Mouse (Mus musculus) fat pad, adult 2 months (tissue): ENCODE data around the gene Glod4.

Experiments
- DNase-seq: peaks from one replicate; pipeline ENCODE4 v3.0.0-alpha.2; 2011; ENCODE audit warnings: low read depth, low spot score; ENCODE audit errors: extremely low read depth

Gene Glod4

DNA sequence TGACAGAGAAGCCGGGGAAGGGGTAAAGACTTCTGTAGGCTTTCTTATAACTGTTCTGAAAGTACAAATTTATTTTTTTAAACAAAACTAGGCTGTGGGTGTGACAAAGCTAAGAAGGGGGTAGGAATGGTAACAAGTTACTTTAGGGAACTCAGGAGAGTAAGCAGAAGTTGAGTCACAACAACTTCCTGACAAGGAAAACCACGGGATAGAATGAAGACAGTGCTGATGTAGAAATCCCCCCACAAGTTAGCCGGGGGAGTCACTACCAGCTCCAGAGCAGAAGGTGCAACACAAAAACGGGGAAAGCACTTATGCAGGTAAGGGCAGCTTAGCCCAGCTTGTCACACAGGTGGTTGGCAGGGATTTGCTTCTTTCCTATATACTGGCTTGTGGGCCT is 155.0 kb downstream of the Glod4 start:
- DNase-seq = no peak

DNA sequence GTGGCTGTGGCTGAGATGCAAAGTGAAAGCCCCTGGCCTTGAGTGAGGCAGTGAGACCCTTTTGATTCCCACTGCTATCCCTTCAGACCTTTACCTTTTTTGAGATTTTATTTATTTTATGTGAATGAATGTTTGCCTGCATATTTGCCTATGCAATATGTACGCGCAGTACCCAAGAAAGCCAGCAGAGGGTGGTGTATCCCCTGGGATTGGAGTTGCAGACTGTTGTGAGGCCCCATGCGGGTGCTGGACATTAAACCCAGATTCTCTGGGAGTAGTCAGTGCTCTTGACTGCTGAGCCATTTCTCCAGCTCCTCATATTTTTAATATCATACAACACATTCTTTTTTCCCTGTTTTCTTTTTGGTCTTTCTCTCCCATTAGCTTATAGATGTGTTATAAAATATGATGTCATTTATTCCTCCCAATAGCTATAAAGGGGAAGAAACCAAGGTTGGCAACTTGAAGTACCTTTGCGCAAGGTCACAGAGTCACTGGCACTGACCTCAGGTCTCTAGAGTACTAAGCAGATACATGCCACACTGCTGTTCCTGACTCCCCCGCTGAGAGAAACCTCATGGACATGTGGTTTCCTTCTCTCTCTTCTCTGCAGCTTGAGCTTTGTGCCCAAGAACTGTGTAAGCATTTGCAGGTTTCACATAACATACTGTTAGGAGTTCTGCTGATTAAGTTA is 157.5 kb downstream of the Glod4 start:
- no peak for DNase-seq

DNA sequence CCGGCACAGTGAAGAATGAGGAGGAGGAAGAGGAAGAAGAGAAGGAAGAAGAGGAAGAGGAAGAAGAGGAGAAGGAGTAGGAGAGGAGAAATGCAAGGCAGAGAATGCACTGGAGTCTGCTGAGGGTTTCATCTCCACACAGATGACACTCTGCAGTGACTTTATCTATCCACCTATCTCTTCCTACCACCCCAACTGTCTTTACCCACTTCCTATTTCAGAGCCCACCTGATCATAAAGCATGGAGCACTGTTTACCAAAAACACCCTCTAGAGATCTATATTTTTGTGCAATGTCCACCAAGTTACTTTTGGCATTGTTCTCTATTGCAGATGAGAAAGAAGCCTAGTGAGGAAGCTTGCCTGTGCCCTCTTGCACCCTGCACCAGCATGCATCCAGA is 158.6 kb downstream of the Glod4 start:
- no peak for DNase-seq

DNA sequence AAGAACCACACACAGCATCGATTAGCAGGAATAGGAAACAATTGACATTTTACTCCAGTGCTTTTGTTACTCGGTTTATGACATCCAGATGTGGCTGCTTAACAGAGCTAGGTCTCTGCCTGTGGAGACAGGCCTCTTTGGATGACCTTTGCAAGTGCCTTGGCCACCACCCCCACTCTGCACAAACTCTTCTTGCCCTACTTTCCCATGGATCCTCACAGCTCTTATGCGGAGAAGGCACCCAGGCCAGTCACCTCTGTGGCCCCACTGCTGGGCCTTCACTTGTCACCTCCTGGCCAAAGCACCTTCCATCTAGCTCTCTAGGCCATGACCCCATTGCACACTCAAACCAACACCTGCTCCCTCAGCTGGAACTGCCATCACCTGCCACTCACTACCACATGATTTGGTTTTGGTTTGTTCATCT is 159.6 kb downstream of the Glod4 start:
- no peak for DNase-seq

DNA sequence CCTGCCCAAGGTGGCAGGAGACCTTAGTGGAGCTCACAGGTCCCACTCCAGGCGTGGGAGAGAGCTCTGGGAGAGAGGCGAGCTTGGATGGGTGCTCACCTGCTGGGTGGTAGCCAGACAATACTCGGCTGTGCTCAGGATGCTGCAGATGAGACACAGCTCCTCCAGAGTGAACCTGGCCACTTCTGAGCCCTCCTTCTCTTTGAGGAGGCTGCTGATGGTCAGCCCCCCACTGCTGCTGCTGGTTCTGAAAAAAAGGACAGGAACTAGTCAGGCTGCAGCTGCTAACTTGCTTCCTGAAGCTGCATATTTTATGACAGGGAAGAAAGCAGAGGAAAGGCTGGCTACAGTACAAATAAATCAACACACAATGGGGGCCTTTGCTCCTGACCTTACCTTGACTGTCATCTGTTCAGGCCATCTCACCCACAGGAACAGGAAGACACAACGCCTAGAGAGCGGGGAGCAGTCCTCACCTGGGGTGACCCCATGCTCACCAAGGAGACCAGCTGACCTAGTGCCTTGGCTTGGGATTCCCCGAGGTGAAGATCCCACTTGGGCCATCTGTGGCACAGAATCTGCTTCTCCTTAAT is 162.4 kb downstream of the Glod4 start:
- no peak for DNase-seq

DNA sequence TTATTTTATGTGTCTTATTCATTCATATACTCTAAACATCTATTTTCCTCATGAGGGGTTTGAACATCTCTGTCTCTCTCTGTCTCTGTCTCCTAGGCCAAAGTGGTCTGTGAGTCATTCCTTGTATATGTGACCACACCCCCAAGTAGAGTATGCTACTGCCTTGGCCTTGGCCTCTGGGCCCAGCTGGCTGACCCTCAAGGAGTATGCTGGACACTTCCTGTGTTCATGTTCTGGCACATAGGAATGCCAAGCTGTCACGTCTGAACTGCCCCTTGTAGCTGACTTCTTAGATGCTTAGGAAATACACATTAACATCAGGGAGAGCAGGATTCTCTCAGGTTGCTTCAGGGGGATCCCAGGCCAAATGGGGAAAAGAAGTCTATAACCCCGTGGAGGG is 163.2 kb downstream of the Glod4 start:
- DNase-seq = no peak

DNA sequence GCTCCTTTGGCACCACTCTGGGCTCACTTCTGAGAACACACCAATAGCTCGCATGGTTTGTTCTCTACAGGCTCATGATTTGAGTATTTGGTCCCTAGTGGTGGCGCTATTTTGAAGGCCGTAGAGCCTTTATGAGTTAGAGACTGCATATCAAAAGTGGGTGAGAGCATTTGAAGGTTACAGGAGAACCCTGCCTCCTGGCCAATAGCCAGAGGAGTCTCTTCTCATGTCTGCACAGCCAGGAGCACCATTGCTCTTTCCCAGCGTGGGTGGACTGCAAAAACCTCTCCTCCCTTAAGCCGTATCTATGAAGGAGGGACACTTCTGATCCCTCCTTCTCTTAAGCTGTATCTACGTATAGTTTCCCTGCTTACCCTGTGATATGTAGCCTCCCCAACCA is 166.2 kb downstream of the Glod4 start:
- no peak for DNase-seq

DNA sequence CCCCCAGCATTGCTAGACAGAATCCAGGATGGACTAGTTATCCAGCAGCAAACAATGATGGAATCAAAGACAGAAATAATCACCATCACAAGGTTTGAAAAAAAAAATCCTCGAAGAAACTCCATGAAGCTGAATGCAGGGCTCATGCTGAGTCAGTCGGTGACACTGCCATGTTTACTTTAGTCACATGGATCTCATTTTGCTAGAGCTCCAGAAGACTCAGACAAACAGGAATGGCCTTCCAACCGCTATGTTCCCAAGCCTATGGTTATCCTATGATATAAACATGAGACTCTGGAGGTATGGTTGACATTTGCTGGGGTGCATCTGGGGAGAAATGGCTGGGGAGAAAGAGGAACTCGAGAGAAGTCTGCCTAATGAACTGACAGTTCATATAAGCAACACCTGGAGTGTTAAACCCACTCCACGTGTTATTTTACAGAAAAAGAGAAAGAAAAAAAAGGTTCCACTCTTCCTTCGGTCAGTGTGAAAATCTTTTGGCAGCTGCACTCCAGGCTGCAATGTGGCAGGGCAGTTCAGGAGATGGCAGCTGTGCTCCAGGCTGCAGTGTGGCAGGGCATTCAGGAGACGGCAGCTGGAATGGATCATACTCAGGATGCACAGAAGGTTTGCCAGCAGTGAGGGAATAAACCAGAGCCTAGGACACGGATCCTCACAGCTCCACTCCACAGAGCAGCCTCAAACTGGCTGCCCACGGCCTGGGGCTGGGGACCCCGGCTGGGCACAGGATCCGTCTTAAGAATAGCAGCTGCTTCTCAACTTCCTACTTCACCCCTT is 169.0 kb downstream of the Glod4 start:
- DNase-seq = no peak
